Mouse (Mus musculus) urinary bladder, adult 2 months (tissue): ENCODE data around the gene Tfap2c. TPM values are rescaled to one million over a fixed set of nuclear protein-coding genes. Genes with fewer than 3 reads are reported as not detected.
A peak's percentile ranks its signal among the peaks of the same experiment; 100 is the strongest.

Source experiments
- DNase-seq: peaks from one replicate; pipeline ENCODE4 v3.0.0; 2022; ENCODE audit warnings: low spot score
- polyA plus RNA-seq: library from polyadenylated mRNA; depleted of rRNA; stranded (reverse); fragments of >200 nt; gene quantifications from 2 replicates; pipeline ENCODE4 v1.2.3, GENCODE M21; 2012; rRNA removed

Gene Tfap2c
- polyA plus RNA-seq, result 4.9 and 5.5 TPM in 2 replicates

DNA sequence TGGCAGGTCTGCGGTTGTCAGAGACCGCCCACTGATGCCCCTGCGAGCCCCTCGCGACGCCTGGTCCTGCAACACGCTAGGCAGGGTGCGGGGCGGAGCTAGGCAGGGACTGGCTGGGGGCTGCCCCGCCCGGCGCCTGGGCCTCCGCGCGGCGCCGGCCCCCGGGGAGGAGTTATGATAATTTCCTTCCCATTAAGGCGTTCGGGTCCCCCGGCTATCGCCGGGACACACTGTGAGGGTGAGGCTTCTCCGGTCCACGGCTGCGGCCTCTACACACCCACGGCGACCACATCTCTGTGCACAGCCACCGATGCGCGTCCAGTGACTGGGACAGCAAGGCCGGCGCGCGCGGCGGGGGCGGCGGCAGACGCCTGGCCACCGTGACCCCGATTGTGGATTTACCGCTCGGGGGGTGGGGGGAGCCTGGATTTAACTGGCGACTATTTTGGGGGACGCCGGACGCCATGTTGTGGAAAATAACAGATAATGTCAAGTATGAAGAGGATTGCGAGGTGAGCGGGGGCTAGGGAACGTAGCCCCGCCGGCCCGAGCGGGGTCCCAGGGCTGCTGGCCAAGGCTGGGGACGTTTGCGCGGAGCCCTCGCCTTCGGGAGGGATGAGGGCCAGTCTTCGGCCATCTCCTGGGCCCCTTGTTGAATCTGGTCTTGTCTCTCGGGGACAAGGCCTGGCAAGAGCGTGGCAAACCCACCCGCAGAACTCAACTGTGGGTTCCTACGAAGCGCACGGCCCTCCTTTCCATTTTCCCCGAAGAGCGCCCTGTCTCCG lies at the start of gene Tfap2c:
Gene Tfap2c, plus strand, starts transcription at position 223 of the 785 bp plus-strand sequence.
- DNase-seq, result peak; percentile 44

DNA sequence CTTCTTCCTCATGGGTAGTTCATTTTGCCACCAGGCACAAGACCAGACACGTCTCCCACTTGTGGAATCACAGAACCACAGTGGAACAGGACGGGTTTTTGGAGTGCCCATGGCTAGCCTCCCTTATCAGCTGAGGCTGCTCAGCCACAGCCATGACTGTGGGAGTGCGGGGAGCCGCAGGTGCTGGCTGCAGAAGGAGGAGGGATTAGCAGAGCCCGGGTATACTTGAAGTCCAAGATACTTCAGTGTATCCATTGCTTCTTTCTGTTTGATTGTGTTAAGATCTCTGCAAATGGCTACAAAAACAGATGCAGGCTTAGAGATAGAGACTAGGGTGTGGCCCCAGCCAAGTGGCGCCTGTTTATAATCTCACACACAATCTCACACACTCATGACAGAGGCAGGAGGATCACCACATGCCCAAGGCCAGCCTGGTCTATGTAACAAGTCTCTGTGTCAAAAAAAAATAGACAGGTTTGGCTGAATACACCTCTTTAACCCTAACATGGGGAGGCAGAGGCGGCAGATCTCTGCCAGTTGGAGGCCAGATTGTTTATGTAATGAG lies 48.6 kb upstream of the Tfap2c start:
- DNase-seq, result no peak

DNA sequence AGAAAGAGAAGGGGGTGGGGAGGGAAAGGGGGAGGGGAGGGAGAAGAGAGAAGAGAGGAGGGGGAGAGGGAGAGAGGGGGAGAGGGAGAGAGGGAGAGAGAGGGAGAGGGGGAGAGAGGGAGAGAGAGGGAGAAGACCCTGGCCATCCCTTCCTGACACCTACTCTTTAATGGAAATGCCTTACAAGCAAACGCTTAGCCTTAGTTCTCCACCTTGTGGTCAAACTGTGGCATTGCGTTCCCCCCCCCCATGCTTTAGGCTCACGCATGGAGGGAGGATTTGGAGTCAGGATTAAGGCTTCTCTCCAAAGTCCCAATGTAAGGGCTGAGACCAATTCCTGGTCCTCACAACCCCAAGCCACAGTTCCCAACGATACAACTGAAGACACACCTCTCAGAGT lies 48.1 kb upstream of the Tfap2c start:
- DNase-seq, result no peak

DNA sequence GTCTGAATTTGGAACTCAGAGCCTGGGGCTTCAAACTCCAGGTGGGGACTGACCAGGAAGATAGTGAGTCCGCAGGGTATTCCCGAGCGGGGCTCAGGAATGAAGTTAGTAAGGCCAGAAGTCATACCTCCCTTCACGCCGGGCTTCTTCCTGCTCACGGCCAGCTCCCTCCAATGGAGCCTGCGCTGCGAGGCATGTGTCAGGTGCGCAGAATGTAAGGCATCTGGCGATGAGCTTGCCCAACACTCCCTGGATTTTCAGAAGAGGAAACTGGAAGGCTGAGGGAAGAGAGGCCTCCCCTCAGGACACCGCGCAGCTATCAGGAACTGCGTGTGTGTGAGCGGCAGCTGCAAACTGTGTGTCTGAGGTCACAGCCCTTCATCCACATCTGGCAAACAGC lies 47.2 kb upstream of the Tfap2c start:
- DNase-seq, result no peak

DNA sequence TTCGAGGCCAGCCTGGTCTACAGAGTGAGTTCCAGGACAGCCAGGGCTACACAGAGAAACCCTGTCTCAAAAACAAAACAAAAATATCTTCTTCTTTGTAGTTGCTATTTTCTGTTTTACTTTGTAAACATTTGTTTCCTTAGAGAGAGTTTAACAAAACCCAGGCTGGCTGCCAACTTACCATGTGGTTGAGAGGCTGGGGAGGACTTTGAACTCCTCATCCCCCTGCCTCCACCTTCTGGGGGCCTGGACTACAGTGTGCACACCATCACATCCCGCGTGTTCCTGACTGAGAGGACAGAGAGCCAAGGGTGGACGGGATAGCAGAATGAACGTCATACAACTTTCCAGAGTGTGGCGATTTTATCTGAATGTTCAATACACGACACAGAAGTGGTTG lies 43.3 kb upstream of the Tfap2c start:
- no peak for DNase-seq

DNA sequence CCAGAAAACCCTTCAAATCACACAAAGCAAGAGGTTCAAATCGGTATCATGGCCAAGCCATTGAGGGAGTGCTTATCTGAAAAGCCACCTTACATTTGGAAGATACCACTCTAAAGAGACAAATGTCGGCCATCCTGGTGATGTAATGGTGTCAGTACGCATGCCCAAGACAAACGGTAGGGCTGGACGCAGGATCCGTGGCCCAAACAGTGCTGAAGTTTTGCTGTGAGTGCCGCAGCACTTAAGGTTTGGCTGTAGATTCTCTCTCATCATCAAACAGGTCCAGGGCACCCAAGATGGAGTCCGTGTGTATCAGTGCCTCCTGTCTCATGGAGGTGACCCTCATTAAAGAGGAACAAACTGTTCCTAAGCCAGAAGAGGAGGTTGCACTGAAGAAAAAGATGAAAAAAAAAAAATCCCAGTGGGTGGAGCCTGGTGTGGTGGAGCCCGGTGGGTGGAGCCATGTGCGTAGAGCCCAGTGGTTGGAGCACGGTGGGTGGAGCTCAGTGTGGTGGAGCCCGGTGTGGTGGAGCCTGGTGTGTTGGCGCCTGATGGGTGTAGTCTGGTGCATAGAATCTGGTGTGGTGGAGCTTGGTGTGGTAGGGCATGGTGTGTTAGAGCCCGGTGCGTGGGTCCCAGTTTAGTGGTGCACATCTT lies 39.2 kb upstream of the Tfap2c start:
- no peak for DNase-seq

DNA sequence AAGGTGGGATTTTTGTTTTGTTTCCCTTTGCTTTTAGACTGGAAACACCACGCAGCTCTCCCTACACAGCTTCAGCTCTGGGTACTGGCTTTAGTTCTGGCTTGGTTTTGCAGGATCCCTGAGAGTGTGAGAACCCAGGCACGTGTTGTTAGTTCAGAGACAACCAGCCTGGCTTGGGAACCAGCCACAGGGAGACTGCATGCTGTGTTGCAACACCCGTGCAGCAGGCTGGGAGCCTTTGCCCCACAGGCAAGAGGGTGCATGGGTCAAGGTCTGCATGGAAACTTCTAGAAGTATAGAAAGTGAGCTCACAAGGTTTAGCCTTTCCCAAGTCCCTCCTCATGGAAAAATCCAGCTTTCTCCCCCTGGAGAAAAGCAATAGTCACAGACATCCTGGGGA lies 38.5 kb upstream of the Tfap2c start:
- DNase-seq, result no peak

DNA sequence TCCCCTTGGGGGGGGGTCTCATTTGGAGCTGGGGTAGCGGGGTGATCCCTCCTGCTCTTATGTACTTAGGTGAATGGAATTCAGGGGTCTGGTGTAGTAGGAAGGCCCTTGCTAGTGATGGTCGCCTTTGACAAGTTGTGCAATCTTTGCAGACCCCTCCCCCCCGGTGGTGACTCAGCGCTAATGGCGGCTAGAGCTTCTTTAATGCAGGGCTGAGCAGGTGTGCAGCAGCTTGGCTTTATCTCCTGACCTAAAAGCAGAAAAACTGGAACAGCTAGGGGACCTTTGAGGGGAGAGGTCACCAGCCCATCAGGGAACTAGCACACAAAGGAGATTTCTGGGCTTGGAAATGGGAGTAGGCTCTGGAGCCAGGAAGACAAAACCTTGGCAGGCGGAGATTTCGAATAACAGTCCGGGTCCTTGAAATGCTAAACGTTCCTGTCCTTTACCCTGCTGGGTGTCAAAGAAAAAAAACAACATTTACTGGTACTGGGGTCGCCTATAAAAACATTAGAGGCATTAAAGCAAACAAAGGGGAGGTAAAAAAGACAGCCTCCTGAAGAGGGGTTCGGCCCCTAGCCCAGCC lies 32.9 kb upstream of the Tfap2c start:
- no peak for DNase-seq

DNA sequence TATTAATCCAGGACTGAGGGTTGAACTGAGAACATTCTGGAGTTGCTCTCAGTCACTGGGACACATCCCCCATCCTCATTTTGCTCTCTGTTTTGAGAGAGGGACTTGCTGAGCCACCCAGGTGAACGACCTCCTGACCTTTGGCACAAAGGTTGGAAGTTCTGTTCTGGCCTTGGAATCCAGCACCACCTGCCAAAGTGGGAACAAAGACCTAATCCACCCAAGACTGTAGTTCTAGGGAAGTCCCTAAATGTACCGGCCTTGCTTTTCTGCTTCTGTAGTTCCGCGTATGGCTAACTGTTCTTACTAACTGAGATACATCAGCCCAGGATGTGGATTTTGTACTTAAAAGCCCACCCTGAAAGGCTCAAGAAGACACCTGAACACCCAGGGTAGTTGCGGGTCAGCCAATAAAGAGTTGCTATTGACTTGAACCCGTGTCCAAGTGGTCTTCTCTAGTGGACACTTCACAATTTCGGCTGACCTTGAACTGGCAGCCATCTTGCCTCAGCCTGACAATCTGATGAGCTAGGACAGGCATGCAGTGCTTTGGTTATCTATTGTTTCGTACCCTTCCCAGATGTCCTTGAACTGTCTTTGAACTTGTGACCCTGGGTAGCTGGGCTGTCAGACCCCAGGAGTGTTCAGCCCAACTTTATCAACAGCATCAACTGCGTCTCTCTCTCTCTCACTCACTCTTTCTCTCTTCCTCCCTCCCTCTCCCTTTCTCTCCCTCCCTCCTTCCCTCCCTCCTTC lies 28.6 kb upstream of the Tfap2c start:
- DNase-seq, result no peak

DNA sequence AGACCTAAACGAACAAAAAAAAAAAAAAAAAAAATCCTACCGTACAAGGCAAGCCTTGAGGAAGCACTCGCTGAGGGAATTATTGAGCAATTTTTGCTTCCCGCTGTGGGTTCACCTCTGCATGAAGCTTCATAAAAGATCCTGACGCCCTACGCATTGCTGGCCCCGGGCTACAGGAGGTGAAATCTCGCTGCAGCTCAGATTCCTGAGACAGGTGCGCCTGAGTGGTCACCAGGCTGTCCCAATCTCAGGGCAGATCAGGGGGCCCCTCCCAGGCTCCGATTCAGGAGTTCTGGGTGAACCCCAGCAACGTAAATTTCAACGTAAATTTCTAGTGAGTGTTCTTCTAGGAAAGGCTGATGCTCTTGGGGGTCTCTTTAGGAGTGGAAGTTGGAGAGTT lies 26.9 kb upstream of the Tfap2c start:
- no peak for DNase-seq

DNA sequence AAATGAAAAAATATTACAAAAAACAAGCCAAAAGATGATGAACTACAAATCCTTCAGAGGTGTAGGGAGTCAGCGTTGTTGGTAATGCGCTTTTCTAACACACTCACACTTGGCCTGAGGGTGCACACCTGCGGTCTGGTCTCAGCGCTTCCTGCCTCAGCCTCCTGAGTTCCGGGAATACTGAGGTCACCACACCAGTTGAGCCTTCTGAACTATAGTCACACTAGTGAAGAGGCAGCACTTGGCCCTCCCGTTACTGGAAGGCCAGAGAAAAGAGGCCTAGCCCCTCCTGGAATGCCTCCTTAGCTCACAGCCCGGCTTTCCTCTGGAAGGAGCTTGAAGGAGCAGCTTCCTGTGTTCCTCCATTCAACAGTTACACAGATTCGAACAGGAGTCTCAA lies 22.2 kb upstream of the Tfap2c start:
- DNase-seq, result no peak

DNA sequence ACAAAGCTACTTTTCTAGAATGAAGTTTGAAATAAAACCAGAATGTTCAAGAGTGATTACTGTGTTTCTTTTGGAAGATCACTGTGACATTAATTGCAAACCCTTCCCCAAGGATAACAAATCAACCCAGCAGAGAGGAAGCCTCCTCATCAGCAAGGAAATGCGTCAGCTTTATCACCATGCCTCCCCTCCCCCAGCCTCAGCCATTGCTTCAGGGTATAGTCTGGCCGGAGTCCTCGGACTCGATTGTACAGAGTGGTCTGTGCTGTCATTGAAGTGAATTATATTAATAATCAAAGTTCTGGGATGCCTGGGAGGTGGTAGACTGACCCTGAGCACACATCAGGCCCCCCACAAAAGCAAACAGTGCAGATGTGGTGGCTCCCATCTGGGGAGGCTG lies 5.4 kb upstream of the Tfap2c start:
- DNase-seq, result no peak

DNA sequence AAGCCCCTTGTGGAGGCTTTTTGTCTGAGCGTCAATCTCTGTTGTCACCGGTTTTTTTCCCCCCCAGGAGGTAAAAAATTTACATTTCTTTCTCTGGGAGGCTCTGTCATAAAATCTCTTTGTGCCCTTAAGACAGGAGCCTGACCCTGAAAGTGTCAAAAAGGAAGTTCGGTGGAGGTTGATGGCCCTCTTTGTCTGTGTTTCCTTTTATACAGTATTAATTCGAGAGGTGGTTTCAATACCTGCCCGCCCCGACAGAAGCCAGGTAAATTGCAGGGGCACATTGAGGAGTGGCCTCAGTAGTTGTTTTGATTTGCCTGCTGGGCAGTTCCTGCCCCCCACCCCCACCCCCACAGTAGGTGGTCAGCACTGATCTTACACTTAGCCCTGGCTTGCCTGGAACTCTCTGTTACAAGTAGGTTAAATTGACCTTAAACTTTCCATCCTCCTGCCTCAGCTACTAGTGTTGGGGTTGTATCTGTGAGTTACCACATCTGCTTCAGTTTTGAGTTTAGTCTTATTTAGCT lies 4.7 kb upstream of the Tfap2c start:
- DNase-seq, result no peak

DNA sequence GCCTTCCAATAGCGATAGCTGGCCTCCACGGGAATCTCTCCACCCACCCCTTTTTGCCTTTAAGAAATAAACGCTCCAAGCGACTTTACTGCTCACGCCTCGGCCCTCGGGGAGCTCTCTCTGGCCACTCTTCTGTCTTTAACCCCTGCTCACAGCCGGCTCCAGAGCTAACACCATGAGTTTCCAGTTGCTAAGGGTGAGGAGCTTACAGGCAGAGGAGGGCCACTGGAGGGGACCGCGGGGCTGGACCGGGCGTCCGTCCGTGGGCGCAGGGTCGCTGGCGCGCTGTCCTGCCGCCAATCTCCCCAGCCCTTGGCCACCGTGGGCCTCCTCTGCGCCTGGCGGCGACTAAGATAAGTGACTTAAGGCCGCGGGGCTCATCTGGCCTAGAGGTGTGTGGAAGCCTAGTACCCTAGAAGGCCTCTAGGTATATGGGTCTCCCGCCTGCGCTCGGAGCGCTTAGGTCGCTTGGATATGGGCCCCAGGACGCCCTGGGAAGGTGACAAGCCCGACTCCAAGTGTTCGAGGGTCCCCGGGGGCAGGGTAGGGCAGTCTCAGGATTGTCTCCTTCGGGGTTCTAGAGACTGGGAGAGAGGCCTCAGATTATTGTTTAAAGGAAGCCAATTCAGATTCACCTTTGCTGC lies 3.7 kb upstream of the Tfap2c start:
- no peak for DNase-seq

DNA sequence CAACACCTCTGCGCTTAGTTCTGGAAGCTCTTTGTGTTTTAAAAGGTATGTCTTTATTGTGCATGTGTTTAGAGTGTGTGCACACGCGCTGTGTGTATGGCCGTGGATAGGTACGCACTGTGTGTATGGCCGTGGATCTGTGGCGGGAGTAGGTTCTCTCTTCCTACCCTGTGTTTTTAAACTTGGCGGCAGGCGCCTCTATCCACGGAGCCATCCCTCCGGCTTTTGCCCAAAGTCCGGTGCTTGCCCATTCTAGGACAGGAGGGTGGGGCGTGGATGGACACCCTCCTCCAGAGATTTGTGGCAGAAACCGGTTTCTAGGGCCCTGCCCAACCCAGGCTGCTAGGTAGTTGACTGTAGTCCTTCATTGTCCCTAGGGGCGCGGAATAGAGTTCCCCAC lies 2.8 kb upstream of the Tfap2c start:
- no peak for DNase-seq

DNA sequence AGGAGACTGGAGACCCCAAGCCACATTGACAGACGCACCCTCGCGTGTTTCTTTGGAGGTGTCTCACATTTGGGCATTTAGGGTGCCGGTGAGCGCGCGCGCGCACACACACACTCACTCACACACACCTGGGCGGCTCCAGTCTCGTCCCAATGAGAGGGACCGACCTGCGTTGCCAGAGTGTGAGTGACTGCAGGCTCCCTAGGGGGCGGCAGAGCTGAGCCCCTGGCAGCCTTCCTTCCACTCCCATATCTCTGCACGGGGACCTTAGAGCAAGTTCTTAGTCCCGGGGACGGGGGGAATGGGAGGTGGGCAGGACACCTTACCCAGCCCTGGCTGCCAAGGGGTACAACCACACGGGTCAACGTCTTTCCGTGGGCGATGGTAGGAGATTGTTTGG lies 2.3 kb upstream of the Tfap2c start:
- peak; percentile 33 for DNase-seq

DNA sequence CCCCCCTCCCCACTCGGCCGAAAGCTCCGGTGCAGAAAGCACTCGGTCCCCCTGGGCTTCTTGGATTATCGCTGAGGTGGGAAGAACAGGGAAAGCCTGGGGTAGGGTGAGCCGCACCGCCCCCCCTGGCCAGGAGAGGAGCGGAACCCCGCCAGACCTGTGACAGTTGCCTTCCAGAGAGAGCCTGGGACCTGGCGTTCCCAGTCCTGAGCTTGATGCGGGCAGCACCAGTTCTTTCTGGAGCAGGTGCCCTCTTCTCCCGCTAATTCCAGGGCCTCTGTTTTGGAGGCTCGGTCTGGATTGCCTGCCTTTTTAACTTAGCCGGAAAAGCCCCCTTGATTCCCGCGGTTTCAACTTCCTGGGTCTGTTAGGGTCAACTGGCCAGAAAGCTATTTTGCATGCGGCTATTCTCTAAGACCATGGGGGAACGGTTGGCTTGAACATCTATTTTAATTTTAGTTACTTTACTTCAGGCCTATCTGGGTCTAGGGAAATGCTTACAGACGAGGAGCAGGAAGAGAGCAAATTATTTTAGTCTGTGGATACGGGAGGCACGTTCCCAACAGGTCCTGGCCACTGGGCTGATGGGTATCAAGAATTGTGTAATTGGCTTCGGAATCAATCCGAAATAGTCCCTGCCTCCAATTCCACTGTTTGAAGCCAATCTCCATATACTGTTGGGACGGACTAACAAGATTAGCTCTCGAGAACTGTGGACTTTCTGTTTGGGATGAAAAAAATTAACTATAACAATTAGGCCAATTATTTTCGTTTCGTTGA lies 1.4 kb upstream of the Tfap2c start:
- no peak for DNase-seq

DNA sequence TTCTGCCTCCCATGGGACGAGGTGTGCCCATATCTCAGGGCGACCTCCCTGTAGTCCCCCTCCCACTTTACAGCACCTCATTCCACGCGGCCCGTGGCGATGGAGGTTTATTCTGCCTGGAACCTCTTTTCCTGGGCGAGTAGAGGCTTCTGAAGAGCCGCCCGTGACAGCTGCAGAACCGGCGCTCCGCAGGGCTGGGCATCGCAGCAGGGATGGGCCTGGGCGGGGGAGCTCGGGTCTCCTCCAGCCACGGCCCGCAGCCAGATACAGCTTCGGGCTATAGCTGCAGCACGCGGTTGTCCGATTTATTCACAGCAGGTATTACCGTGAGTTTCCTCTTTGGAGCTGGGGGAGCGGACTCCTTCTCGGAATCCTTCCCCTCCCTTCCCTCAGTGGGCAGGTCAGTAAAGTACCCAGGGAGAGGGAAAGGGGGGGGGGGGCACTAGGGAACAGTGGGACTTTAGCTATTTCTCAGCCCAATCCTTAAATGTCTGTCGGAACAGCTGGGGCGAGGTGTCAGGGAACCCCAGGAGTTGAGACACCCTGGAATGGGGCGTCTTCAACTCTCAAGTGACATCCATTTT lies 629 bp upstream of the Tfap2c start:
- DNase-seq, result no peak

DNA sequence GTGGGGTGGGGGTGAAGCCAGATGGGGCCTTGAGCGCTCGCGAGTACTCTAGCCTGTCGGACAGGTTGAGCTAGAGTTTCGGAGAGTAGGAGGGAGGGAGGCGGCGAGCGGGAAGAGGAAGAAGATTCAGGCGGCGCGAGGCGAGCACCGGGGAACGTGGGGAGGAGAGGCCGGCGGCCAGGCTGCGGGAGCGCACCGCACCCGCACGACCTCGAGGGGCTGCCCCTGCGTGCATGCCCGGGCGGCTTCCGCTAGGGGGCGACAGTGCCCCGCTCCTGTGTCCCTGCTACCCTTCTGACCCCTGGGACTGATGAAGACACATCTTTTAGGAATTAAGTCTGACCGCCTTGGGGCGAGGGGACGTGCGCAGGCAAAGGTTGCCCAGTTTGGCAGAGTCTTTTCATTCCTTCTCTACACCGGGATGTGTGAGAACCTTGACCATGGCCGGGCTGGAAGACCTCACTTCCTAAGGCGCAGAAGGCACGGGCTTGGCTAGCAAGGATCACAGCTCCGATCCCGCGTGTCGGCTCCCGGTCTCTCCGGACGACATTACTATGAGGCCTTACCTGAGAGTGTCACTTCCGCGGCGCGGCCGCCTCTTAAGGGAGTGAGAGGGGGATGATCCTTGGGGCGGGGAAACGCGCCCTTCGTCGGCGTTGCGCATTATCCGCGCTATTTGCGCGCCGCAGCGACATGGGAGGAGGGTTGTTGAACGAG lies 1.1 kb downstream of the Tfap2c start:
- DNase-seq, result peak; percentile 66
